Mouse (Mus musculus): Measurements from ENCODE around the gene Mup3. TPM values are rescaled to one million over a fixed set of nuclear protein-coding genes. Genes with fewer than 3 reads are reported as not detected.
"Not testable (repeated sequence)": the region's sequence is repeated elsewhere in the genome, so short reads cannot be mapped to it uniquely, and the experiment has no call there.

Gene Mup3
- not detected for total RNA-seq (2021)
- long read RNA-seq, experiment 1, result 0 reads
- long read RNA-seq, experiment 2, result 0 reads

DNA sequence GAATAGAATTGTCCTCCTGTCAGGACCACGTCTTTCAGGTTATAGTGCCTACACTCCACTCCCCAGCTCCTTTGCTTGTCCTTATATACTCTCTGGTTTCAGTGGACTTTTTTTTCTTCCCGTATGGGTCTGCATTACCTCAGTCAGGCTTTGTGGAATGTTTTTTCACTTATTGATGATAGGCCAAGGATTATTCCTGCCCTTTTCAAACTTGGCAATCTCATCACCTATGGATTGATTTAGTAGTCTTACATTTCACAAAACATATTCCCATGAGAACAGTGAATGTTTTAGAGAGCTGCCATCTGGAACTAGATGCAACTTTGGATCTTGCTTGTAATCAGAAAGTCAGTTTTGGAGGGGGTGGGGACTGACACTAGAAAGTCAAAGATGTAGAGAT, at the start of gene Mup3:
Gene Mup3, minus strand, starts transcription at position 102 of the 400 bp plus-strand sequence.
- intact Hi-C loops (cut with DNase I), result no loop called here

DNA sequence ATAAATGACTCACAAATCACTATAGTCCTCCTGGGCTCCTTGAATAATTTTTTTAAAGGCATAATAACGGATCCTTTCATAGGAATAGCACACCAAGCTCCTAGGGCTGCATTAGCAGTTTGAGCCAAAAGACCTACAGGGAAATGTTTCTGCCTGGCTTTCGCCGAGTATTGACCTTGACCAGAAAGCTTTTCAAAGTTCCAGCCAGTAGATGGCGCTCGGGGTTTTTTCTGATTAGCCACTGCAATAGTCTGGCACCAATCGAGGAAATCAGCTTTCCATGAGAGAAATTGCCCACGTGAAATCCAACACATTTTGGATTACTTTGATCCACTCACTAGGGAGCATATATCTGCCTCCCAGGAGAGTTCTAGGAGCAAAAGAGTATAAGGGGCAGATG, 46.6 kb upstream of the Mup3 start:
- DNase-seq, result peak; percentile 28 to 56
- intact Hi-C loops (cut with DNase I), result loop anchor here (5.0 kb wide), 1 partner anchor 94 kb away; no protein-coding TSS in a partner anchor

More for the DNA sequence above, at the start of gene Mup3:
- DNase-seq, result no peak

DNA sequence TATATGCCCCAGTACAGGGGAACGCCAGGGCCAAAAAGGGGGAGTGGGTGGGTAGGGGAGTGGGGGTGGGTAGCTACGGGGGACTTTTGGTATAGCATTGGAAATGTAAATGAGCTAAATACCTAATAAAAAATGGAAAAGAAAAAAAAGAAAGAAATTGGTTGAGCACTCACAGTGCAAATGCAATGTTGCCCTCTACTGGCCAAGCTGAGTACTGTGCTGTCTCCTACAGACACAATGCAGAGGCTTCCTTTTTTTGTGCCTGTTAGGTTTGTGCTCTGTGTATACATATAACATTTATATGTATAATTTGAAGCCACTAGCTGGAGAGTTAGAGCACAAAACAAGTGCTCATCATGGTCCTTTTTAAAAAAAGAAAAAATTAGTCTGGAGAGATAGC, 16.2 kb upstream of the Mup3 start:
- DNase-seq, result peak in 1 of 2 experiments; percentile 10
- intact Hi-C loops (cut with DNase I), result not testable (repeated sequence)

DNA sequence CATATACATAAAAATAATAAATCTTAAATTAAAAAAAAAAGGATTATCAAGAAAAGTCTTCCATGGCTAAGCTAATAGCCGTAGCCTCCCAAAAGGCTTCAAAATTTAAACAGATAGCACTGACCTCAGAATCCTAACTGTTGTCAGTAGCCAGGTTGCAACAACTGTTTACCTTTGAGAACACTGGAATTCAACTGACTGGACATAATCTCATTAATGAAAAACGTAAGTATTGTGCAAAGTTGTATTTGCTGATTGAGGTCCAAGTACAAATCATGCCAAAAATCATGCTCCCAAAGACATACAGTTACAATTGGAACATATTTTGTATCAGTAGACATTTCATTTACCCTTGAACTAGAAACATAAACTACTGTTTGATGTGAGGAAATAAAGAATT, 811 bp upstream of the Mup3 start:
- no peak for DNase-seq
- intact Hi-C loops (cut with DNase I), result no loop called here

DNA sequence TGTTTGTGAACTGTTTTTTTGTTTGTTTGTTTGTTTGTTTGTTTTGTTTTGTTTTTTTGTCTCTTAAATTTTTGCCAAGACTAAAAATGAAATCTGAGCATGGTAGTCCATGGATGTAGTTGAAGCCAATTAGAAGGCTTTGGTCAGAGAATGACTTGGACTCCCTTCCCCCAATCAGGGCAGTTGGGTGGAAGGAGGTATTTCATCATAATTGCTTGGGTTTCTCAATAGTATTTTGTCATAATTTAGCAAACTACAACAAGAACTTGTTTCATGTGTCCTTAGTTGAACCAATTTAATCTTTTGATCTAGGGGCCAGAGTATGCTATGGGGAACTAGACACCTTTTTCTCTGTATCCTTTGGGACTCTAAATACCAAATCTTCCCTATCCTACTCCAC, 4.4 kb downstream of the Mup3 start:
- intact Hi-C loops (cut with DNase I), result no loop called here
- no peak for DNase-seq

DNA sequence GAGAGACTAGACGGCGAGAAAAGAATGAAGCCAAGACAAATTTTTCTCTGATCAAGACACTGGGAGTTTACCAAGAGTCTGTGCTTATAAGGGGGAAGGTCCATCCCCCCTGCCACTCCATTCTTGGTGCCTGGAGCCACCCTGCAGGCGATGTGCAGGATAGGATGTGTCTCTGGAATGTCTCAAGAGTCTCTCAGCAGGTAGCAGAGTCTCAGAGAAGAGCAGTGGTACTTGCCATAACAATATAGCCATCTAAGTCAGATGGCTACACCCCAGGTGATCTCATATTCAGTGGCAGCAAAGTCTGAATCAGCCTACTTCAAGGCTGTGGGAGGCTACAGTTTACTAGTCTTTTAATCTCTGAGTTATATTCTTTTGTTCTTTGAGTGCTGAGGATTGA, 12.0 kb downstream of the Mup3 start:
- intact Hi-C loops (cut with DNase I), result no loop called here
- no peak for DNase-seq

DNA sequence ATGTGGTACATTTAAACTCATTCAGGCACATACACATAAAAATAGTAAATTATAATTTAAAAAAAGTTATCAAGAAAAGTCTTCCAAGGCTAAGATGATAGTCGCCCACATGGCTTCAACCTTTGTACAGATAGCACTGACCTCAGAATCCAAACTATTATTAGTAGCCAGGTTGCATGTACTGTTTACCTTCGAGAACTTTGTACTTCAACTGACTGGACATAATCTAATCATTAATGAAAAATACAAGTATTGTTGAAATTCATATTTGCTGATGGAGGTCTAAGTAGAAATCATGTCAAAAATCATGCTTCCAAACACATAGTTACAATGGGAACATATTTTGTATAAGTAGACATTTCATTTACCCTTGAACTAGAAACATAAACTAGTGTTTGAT, 32.4 kb downstream of the Mup3 start:
- intact Hi-C loops (cut with DNase I); DNase-seq: not testable (repeated sequence)

DNA sequence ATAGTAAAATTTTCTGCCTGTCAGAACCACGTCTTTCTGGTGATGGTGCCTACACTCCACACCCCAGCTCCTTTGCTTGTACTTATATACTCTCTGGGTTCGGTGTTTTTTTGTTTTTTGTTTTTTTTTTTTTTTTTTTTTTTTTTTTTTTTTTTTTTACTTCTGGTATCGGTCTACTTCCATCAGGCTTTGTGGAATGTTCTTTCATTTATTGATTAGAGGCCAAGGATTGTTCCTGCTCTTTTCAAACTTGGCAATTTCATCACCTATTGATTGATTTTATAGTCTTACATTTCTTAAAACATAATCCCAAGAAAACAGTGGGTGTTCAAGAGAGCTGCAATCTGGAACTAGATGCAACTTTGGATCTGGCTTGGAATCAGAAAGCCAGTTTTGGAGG, 33.1 kb downstream of the Mup3 start, which contains the start of gene Mup20:
Gene Mup20, minus strand, starts transcription at position 101 of the 400 bp plus-strand sequence.
- intact Hi-C loops (cut with DNase I); DNase-seq: not testable (repeated sequence)

Other genes starting within 250 kb of the Mup3 start
- gene Mup20, start 33.2 kb downstream of the Mup3 start, total RNA-seq (2021), result not detected
- not detected for gene Mup21, start 63.5 kb upstream of the Mup3 start, total RNA-seq (2021)
- gene Zfp37, start 143.7 kb upstream of the Mup3 start, total RNA-seq (2021), result 1 to 10 TPM; 2.3 to 2.8 TPM
- 10 to 100 TPM; 16.2 to 17.2 TPM for gene Slc31a2, start 175.2 kb upstream of the Mup3 start, total RNA-seq (2021)

Data from heart, postnatal 14 days (tissue).